Mouse (Mus musculus): ENCODE results near the gene Gabbr2.
A peak's percentile ranks its signal among the peaks of the same experiment; 100 is the strongest.

Gene Gabbr2

GRCm38 (mm10) chr4:46710018-46710417 lies 281.7 kb downstream of the Gabbr2 start:
- DNase-seq (ENCODE audit: low spot score) = no peak

DNA sequence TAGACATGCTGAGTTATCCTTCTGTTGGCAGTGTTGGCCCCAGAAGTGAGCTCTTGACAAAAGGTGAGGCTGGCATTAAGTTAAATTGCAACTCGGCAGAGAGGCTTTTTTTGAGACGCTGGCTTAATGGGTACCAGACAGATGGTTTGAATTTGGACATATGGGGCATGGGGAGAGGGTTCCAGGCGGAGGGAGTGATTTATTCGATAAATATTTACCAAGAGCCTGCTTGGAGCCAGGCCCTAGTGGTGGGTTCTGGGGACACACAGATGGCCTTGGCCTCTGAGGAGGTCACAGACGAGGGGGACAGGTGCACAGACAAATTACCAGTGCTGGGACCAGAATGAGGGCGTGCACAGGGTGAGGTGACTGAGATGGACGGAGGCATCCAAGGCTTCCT lies 282.2 kb downstream of the Gabbr2 start:
- DNase-seq (ENCODE audit: low spot score) = no peak

GRCm38 (mm10) chr4:46705739-46706138 lies 285.9 kb downstream of the Gabbr2 start:
- DNase-seq (ENCODE audit: low spot score) = no peak

GRCm38 (mm10) chr4:46703146-46703545 lies 288.5 kb downstream of the Gabbr2 start:
- DNase-seq (ENCODE audit: low spot score) = no peak

DNA sequence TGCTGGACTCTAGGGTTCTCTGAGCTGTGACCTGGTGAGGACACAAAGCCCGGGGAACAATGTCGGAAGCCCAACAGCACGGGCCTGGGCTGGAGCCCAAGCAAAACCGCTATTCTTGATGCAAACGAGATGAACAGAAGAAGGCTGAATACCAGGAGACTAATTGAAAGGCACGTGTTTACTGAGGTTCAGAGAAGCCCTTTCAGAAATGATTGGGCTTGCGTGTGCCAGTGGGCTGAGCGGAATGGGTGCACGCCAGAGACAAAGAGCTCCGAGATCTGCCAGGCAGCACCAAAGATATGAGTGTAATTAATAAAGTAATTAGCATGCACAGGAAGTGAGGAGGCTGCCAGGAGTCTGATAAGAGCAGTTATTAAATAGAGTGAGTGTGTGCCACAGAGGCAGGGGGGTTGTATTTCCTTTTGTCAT lies 291.4 kb downstream of the Gabbr2 start:
- no peak for DNase-seq (ENCODE audit: low spot score)

DNA sequence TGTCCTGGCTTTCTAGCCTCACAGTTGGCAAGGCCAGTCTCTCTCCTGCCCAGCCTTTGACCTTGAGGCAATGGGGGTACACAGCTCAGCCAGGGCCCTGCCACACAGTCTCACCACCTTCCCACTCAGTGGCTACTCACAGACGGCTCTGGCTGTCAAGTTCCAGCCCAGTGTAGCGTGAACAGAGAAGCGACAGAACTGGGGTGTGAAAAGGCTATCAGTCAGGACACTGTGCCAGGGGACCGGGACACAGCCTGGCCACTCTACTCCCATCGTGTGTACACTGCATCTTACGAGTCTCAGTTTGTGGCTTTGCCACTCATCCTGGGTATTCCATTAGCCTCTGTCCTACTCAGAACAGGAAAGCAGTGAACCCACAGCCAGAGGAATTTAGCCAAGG lies 295.2 kb downstream of the Gabbr2 start:
- DNase-seq (ENCODE audit: low spot score) = no peak

DNA sequence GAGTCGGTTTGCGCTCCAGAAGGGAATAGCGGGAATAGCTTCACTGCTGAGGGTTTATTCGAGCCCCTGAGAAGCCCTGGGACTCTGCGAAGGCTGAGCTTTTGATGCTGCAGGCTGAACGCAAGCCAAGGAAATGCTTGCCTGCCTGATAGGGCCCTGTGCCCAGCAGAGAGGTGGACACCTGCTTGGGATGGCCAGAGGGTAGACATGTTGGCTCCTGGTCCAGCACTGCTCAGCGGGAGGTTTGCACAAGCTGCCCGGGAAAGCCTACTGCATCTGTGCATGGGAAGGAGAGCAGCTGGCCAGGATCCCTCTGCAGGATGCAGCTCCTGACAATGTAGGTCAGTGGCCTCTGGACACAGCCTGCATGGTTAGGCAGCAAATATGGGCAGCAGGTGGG lies 301.1 kb downstream of the Gabbr2 start:
- DNase-seq (ENCODE audit: low spot score) = no peak

- no peak for DNase-seq (ENCODE audit: low spot score)
Measured at GRCm38 (mm10) chr4:46690023-46690420, 301.7 kb downstream of the Gabbr2 start.

DNA sequence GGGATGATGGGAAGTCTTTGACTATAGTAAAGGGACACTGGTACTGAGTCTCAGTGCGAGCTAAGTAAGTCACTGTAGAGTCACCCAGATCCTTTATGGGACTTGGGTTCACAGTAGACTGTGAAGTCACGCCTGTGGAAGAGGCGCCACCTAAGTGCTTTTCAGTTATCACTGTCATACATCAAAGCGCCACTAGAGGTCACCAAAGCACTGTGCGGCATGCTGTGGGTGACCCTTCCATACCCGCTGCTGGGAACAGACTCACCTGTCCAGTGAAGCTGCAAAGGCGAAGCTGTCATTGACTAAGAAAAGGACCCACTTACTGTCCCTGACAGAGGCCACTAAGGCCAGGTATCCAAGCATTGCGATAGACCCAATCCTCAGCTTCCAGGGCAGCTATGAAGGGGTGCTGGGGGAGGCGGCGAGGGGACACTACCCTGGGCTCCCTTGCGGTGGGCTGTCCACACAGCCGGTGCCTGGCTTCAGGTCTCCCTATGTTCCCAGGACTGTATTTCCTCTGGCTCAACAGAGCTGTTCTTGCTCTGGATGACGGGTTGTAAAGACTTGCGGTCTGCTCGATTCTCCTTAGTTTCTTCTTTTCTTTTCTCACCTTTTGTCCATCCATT lies 302.2 kb downstream of the Gabbr2 start:
- peak; percentile 84 for DNase-seq (ENCODE audit: low spot score)

- no peak for DNase-seq (ENCODE audit: low spot score)
Measured at GRCm38 (mm10) chr4:46688213-46688832, 303.4 kb downstream of the Gabbr2 start.

DNA sequence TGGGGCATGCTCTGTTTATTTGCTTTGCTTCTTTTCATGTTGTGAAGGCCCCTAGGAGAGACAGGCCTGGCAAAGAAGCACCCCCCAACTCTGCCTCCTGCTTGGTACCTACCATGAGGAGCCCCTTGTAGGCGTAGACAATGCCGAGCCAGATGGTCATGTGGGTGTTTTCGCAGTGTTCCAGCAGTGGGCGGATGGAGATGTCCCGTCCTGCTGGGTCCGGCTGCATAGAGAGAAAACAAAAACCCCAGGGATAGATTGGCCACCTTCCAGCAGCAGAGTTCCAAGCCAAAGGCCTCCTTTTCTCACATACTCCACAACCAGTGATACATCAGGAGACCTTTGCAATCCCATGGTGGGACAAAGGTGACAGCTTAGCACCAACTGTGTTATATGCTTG lies 307.5 kb downstream of the Gabbr2 start:
- peak; percentile 59 for DNase-seq (ENCODE audit: low spot score)

DNA sequence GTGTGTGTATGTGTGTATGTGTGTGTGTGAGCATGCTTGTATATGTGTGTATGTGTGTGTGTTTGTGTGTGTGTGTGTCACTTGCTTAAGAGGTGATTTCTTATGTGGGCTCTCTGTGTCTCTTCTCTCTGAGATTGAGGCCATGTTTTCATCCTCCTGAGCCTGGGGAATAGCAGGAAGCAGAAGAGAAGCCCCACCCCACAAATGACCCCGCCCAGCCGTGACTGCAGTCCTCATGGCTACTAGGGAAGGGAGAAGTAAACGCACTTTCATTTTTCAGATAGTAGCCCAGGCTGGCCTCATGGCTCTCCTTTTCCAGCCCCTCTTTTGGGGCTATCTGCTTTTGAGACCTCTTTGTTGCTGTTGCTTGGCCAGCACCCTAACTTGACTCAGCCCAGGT lies 315.0 kb downstream of the Gabbr2 start:
- DNase-seq (ENCODE audit: low spot score) = no peak

GRCm38 (mm10) chr4:46675992-46676391 lies 315.7 kb downstream of the Gabbr2 start:
- no peak for DNase-seq (ENCODE audit: low spot score)

GRCm38 (mm10) chr4:46675272-46675785 lies 316.3 kb downstream of the Gabbr2 start:
- no peak for DNase-seq (ENCODE audit: low spot score)

- DNase-seq (ENCODE audit: low spot score) = no peak
Measured at GRCm38 (mm10) chr4:46668620-46669019, 323.1 kb downstream of the Gabbr2 start.

GRCm38 (mm10) chr4:46666420-46666819 lies 325.3 kb downstream of the Gabbr2 start:
- no peak for DNase-seq (ENCODE audit: low spot score)

DNA sequence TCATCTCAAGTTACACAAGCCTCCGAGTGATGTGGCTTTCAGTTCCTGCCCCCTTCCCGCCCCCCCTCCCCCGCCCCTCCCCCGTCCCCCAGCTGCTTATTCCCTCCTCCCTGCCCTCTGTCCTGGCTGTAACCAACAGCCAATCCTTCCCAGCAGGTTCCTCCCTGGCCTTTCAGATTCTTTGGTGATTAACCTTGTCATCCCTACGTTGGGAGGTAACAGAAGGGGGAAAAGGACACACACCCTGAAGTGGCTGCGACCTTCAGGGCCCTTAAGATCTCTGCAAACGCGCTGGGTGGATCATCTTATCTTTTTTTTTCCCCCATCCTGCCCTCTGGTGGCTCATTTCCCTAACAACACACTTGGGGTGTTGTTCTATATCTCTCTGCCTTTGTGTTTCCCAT lies 326.3 kb downstream of the Gabbr2 start:
- no peak for DNase-seq (ENCODE audit: low spot score)

- DNase-seq (ENCODE audit: low spot score) = peak; percentile 78
Measured at GRCm38 (mm10) chr4:46664123-46665009, 327.3 kb downstream of the Gabbr2 start.

DNA sequence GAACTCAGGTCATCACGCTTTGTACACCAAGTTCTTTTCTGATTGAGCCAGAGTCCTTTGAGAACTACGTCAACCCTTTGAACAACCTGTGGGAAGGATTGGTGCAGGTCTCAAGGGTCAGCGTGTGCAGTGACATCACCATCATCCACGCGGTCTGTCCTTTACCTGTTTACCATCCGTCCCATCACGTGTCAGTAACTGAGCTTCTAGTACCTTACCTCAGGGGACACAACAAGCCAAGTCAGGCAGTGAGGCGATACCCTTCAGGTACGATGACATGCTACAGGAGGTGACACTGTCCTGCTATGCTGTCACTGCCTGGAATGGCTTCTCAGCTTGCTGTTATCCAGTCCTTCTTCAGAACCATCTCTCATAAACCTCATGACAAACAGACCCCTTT lies 330.2 kb downstream of the Gabbr2 start:
- DNase-seq (ENCODE audit: low spot score) = no peak

GRCm38 (mm10) chr4:46658946-46659345 lies 332.7 kb downstream of the Gabbr2 start:
- no peak for DNase-seq (ENCODE audit: low spot score)

GRCm38 (mm10) chr4:46657116-46657515 lies 334.6 kb downstream of the Gabbr2 start:
- DNase-seq (ENCODE audit: low spot score) = peak; percentile 90

GRCm38 (mm10) chr4:46655956-46656355 lies 335.7 kb downstream of the Gabbr2 start:
- no peak for DNase-seq (ENCODE audit: low spot score)

- DNase-seq (ENCODE audit: low spot score) = no peak
Measured at GRCm38 (mm10) chr4:46655298-46655697, 336.4 kb downstream of the Gabbr2 start.

All from testis, postnatal 10 days (tissue).